Mouse (Mus musculus): ENCODE results near the gene Crybb1. TPM values are rescaled to one million over a fixed set of nuclear protein-coding genes. Genes with fewer than 3 reads are reported as not detected.
A peak's percentile ranks its signal among the peaks of the same experiment; 100 is the strongest.

Crybb1 gene
- total RNA-seq, 2 experiments from 2014 or later: 1.4 to 1.7 TPM

DNA sequence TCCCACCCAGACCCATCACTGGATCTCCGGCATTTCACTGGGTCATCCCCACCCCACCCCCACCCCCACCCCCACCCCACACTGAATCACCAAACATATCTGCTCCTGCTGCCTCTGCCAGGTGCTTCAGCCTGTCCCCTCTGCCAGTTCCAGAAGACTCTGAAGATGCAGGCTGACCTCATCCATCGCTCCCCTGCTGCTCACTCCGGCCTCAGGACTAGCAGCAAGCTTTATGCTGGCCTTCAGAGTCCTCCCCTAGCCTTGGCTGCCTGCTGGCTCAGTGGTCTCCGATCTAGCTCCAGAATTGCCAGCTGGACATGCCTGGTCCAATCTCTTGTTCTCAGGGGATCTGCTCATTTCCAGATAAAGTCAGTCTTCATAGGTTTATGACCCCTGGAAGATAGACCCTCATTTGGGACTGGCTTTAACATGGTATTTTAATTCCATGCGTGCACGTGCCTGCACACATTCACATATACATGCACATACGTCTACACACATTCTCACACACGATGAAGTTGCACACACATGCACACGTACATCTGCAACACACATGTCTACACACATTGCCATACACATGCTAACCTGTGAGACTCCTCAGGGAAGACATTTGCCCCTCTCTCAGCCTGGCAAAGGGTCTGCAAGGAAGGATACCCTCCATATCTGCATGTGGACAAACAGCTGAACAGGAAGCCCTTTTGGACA lies 17.6 kb upstream of the Crybb1 start:
- DNase-seq: no peak

- DNase-seq: no peak
These were observed 16.7 kb upstream of the Crybb1 start for GRCm38 (mm10) chr5:112238781-112239482.

DNA sequence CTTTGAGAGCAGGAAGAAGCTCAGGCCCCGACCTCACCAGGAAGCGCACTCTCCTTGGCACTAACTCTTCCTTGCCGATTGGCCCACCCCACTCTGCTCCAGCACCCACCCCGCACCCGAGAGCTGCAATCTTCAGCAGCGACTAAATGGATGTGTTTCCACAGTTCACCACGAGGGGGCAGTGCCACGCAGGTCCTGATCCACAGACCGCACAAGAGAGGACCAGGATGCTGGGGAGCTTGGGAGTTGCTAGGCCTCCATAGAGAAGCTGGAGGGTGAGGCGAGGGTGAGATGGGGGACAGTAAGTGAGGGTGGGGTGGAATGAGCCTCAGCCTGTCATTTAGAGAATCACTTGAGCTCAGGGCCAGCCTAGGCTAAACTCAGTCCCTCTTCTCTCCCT lies 14.9 kb upstream of the Crybb1 start:
- DNase-seq: peak; percentile 92

DNA sequence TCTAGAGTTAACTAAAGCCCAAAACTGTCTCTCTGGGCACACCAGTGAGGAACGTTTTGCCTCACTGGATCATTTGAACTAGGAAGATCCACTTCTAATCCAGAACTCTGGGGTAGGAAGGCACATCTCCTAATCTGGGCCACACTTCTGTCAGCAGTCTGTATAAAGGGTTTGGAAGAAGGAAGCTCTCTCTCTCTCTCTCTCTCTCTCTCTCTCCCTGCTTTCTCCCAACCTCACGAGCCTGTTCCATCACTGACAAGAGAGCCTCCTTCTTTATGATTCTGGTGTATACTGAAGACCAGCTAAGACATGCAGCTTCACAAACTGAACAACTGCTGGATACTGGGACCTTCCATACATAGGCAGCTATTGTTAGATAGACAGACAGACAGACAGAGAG lies 13.8 kb upstream of the Crybb1 start:
- DNase-seq: no peak

GRCm38 (mm10) chr5:112242361-112242778 lies 13.2 kb upstream of the Crybb1 start:
- DNase-seq: no peak

DNA sequence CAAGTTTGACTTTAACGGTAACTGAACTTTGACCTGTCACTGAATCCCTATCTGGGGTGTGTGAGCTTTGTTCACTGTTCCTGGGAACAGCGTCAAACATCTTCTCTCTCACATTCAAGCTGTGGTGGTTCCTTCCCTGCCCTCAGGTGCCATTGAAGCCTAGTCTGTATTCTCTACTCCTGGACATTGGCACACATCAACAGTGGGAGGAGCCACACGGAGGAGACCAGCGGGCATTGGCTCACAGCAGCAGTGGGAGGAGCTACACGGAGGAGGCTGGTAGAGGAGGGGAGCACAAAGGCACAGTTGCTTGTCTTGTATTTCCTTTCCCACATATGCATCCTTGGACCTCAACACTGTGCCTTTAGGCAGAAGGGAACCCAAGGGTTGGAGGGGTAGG lies 12.6 kb upstream of the Crybb1 start:
- no peak for DNase-seq

DNA sequence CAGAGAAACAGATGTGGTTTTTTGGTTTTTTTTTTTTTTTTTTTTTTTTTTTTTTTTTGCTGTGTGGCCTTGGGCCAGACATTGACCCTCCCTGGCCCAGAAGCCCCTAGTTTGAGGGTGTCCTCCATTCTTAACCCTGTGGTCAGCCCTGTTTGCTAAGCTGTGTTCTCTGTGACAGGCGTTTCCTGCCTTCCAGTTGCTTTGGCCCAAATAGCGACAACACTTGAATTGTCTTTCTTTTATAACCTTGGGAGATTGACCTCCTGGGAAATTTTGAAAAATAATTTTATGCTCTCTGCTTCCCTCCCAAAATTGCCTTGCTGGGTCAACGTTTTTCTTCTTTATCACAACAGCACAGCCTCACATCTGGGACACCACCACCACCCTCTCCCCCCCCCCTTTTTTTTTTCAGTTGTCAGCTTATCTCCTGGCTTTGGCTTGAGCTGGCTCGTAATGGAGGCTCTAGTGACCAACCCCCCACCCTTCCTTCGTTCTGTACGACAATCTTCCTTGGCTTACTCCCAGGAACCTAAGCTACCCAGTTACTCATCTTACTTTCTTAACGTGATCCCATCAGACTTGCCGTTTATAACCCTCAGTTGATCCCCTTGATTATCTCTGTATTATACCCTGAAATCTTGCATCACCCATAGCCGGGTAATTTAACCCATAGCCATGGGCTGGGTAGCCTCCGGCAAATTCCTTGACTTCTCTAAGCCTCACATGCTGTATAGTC lies 11.9 kb upstream of the Crybb1 start:
- no peak for DNase-seq

DNA sequence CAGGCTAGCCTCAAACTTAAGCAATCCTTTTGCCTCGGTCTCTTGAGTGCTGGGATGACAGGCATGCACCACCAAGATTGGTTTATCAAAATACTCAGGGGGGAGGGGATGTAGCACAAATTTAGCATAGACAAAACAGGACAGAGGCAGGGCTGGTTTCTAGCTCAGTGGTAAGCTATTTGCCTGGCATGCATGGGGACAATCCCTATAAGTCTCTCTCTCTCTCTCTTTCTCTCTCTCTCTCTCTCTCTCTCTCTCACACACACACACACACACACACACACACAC lies 11.4 kb upstream of the Crybb1 start:
- no peak for DNase-seq

DNA sequence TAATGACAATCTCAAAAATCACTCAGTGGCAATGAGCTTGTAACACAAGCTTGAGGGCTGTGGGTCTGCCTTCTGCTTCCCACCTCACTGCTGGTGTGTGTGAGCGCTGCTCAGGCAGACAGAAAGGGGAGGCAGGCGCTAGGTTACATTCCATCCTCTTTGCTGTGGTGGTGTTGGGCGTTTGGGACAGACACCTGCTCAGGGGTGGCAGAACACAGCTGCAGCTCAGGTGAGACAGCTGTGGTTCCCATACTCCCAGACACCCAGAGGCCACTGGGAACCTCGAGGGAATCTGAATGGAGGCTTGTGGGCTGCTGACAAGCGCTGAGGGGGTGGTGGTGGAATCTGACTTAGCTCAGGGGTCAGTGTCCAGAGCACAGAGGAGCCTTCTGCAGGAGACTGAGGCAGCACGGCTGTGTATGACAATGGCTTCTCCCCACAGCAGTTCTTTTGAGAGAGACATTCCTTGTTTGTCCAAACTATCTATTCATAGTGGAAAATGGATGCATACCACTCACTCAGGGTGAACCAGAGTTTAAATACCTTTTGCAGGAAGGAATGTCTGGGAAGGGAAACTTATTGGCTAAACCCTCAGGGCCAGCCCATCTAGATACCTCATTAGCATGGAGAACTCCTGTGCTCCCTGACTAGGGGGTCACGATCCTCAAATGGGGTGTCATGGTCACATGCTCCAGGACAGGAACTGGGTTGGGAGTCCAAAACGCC lies 10.6 kb upstream of the Crybb1 start:
- no peak for DNase-seq

- no peak for DNase-seq
These were observed 8.2 kb upstream of the Crybb1 start for GRCm38 (mm10) chr5:112247399-112247798.

DNA sequence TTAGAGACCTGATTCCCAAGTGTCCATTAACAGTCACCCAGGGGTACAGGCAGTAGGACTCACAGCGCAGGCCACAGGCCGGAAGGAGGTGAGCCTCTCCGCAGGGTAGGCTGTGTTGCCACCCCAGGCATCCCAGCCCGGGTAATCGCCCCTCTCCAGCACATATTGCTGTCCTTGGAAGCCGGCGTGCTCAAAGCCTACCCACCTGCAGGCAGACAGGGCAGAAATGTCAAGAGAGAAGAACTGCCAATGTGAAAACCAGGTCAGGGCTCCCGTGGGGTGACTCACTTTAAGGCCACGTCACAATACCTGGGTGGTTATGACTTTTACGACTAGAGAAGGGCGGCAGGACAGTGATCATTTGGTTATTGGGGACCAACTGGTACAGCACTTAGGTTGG lies 6.5 kb upstream of the Crybb1 start:
- DNase-seq: no peak

DNA sequence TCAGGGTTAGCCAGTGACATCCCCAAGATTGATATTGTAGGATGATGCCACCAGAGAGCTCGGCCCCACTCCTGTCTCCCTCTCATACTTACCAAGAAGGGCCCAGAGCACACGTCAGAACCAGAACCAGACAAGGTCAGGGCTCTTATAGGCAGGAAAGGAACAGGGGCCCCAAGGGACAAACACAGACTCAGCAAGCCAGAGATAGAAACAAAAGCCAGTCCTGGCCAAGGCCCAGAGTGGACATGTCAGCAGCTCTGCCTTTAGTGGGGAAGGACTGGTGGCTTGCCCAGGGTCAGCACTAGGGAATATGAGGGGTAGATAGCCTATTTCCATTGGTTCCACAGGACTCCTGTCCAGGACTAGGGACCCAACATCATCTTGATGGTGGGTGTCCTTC lies 3.2 kb upstream of the Crybb1 start, which contains the start of gene Cryba4:
Gene Cryba4 (minus strand): TSS at position 119 of the 400 bp plus-strand sequence.
- no peak for DNase-seq

- DNase-seq: no peak
These were observed 2.4 kb upstream of the Crybb1 start for GRCm38 (mm10) chr5:112253169-112253568.

GRCm38 (mm10) chr5:112254282-112254806 lies 1.3 kb upstream of the Crybb1 start:
- DNase-seq: peak; percentile 48

GRCm38 (mm10) chr5:112256457-112256856 lies 842 bp downstream of the Crybb1 start:
- DNase-seq: no peak

- no peak for DNase-seq
These were observed 2.3 kb downstream of the Crybb1 start for GRCm38 (mm10) chr5:112257896-112258295.

DNA sequence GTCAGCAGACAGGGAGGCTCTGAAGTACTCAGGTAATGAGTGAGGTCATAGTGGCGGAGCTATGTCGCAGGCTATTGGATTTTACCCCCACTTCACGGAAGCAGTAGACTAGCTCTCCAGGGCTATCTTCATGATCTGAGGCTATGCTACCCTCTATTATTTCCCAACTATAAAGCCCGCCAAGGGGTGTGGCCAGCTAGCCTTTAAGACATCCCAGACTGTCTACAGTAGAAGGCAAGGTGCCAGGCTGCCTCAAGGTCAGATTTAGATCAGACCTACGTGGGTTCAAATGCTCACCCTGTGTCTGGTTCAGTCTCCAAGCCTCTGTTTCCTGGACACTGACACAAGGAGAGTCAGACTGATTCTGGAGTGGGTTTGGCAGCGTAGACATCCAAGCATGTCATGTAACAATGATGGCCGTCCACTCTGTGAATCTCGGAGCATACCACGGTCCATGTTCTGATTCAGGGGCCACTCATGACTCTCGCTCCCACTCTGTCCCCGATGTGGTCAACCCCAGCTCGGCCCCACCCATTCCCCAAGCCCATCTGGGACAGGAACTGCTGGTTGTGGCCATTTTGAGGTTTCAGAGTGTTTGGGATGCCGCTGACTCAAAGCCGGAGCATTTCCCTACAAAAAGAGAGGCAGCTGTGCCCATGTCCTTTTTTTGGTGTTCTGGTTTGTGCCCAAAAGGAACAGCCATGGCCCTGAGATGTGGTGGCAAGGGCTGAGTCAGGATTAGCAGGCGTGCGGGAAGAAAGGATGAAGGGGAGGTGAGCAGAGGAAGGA lies 4.4 kb downstream of the Crybb1 start:
- DNase-seq: no peak

DNA sequence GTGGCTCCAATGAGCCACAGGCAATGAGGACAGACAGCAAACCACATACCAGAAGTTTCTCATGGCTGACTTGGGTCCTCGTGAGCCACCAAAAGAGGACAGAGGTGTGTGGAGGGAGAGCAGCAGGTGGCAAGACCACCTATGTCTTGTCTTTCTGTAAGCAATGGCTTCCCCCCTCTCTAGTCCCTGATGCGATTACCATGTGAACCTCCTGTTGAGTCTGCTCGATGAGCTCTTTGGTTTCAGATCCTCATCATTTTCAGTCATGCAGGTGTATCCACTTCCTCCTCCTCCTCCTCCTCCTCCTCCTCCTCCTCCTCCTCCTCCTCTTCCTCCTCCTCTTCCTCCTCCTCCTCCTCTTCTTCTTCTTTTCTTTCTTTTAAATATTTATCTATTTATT lies 5.2 kb downstream of the Crybb1 start:
- no peak for DNase-seq

DNA sequence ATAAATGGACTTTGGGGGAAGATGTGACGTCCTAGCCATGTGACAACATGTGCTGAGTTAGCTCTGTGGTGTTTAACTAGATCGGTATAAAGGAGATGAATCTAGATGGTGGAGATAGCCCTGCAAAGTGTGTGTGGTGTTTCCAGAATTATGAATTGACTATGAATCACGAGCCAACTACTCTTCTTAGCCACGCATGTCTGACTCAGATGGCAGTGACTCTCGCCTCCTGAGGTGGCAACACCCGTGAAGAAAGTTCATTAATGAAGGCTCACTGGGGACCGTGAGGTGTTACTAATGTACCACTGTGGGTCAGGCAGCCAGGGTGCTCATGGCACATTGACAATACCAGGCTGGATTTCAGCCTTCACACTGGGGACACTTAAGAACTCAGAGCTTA lies 8.5 kb downstream of the Crybb1 start:
- DNase-seq: no peak

DNA sequence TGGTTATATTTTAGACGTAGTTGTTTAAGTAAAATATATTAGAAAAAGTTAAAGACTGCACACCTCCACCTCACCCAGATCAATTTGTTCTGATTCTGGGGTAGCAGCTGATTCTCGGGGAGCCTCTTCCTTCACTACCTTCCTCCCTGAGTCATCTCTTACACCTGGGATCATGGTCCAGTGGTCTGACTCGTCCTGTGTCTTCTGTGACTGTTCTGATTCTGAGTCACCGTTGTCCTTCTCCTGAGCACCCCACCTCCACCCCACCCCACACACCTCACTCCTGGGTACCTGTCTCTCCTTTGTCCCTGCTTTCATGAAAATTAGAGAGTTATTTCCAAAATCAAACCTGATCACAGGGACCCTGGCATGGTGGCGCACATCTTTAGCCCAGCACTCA lies 9.5 kb downstream of the Crybb1 start:
- DNase-seq: no peak

DNA sequence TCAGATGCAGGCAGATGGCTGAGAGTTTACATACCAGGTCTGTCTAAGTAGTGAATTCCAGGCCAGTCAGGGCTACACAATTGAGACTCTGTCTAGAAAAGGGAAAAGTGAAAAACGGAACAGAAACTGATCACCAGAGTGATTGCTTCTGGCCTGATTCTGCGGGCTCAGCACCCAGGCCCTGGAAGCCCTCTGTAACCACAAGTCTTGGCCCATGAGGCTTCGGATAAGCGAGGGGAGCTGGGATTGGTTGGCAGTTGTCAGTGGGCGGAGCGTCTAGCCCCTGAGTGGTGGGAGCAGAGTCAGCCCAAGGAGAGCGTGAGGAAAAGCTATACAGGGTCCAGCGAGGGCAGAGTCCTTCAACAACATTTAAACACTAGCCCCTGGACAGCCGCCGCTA lies 9.9 kb downstream of the Crybb1 start:
- no peak for DNase-seq

All from gastrocnemius, postnatal 10 days (tissue).